Mouse (Mus musculus) lung, postnatal 10 days (tissue): ENCODE data around the gene Fos.
"Not testable (repeated sequence)": the region's sequence is repeated elsewhere in the genome, so short reads cannot be mapped to it uniquely, and the experiment has no call there.

Experiments
- DNase-seq: peaks from one replicate; pipeline ENCODE4 v3.0.0; 2021

The Fos gene

GRCm38 (mm10) chr12:85524193-85524858, 50.6 kb downstream of the Fos start:
- DNase-seq: no peak

DNA sequence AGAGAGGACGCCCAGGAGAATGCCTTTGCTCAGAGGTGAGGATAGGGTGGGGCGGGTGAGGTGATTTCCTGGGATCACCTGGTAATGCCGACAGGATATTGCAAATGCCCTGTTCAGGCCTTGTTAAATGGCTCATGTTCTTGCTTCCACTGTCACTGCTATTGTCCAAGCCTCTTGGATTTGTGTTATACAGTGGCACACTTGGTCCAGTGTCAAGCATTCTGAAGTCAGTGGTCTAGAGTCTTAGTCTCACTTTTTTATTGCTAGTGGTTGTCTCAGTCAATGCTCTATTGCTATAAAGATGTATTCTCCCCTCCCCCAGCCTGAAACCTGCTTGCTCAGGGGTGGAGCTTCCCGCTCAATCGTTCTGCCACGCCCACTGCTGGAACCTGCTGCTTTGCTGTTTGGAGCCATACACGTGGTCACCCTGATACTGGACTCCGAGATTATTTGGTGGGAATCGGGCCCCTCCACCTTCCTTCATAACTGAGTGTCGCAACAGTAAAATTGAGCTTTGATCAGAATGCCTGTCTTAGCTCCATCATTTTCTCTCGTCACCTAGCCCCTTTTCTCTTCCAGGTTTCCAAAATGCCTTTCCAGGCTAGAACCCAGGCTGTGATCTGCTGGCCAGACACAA, 51.3 kb downstream of the Fos start:
- DNase-seq: not testable (repeated sequence)
